Mouse (Mus musculus) heart, postnatal 10 days (tissue): ENCODE measurements around the gene Abcb1b. TPM values are rescaled to one million over a fixed set of nuclear protein-coding genes. Genes with fewer than 3 reads are reported as not detected.
"Not testable (repeated sequence)": the region's sequence is repeated elsewhere in the genome, so short reads cannot be mapped to it uniquely, and the experiment has no call there.

ENCODE experiments used
- DNase-seq, 2 experiments: peaks; one replicate each; pipeline ENCODE4 v3.0.0; 2021
- intact Hi-C: fragments of 180-260 bp; cut with DNase I; formaldehyde crosslinking; loops from one replicate; pipeline ENCODE4 v1.15.1; 2025
- total RNA-seq, 2 experiments: library from RNA; stranded (reverse); gene quantifications; 2 replicates each; pipeline ENCODE4 v1.2.3; 2021

Gene Abcb1b
- total RNA-seq: 1 to 10 TPM; 1.8 to 2.8 TPM

DNA sequence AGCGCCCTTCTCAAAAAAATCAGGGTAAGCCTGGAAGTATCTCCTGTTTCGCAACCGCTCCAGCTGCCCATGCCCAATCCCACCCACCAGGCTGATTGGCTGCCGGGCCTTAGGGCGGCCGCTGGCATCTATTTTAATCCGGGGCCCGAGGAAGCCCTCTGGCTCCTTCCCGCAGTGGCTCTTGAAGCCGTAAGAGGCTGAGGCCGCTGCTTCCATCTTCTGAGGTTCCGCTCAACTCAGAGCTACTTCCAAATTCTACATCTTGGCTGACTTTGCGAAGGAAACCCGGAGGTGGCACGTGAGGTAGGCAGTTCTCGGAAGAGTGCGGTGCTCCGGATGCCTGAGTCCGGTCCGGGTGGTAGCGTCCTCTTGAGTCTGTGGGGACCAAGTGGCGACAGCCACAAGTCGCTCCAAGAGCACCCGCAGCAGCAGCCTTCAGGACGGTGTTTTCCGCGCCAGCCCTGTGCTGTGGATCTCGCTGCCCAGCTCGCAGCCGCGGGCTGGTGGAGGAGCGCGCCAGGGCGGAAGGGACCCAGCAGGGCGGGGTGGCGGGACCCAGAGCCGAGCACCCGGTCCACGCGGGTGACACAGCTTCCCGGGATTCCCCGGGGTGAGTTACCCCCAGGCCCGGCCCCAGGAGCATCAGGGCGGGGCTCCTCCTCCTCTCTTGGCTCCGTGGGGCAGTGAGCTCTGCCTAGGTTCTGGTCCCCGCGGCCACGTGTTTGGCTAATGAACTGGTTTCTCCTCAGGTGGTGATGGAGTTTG, at the start of gene Abcb1b:
Abcb1b (plus strand) TSS at position 161 of the 765 bp plus-strand sequence.
- intact Hi-C loops: no loop called here
- DNase-seq: peak; percentile 56 to 67

DNA sequence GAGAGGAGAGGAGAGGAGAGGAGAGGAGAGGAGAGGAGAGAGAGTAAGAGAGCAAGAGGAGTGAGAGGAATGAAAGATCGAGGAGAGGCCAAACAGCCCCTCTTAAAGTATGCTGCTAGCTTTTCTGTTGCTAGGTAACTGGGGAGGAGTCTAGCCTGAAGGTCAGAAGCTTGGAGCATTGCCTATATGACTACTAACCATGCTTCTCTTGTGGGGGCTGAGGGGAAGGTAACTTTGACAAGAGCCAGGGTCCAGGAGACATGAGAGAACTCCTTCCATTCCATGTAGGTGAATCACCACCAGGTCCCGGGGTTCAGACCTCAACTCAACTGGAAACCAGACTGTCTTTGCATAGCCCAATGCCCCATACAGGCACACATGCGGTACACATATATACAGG, 25.1 kb upstream of the Abcb1b start:
- no peak for DNase-seq
- intact Hi-C loops: no loop called here

DNA sequence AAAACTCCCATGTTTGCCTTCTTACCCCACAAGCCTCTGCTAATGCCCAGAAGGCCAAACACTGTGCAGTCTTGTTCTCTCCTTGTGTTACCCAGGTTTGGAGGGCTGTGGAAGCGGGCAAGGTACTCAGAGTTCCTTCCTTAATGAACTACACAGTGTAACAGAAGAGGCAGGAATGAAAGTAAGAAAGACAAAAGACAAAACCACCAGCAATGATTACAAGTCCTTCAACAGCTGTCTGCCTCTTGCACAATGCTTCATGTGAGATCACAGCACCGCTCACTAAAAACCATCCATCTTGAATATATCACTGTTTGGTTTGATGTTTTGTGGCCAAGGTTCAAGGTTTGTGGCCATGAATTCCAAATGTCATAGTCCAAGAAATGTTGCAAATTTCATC, 19.6 kb upstream of the Abcb1b start:
- intact Hi-C loops: no loop called here
- DNase-seq: no peak

DNA sequence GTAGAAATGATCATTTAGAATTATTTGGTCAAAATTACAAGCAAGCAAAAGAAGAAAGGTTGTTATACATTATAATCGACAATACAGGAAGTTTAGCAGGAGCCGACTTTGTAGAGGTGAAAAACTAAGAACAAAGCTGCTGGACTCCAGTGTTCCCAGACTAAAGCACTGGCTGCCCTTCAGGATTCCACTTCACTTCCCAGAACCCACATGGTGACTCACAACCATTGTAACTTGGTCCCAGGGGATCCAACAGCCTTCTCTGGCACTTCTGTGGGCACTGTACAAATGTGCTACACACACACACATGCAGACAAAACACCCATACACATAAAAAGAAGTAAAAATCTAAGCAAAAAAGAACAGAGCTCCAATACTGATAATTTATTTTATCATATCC, 19.2 kb upstream of the Abcb1b start:
- DNase-seq: no peak
- intact Hi-C loops: no loop called here

DNA sequence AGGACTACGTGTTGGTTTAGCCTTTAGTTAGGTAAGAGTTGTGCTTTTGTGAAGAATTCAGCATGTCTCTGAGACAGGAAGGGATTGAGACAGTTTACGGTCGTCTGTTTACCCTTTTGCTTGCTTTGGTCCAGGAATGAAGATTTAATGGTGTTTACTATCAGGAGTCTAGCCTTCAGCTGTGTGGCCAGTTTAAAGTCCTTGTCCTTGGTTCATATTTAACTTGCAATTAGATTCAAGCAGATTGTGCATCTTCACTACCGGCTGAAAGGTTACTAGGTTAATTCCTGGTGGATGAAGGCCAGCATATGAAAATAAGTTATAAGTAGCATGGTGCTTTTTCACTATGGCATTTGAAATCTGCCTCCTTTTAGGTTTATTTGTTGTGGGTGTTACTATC, 5.7 kb upstream of the Abcb1b start:
- intact Hi-C loops: no loop called here

DNA sequence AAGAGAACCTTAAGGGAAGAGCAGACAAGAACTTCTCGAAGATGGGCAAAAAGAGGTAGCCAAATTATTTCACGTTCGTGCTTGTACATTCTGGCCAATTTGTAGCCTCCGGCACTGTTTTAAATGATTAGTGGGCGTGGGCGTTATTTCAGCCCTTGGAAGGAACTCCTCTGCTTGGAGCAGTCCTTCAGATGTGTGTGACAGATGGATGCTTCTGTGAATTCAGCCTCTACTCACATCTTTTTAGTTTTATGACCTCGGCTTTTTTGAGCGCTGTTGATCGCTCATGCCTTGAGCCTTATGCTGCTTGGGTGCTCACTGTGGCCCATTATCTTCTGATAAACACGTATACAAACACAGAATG, 787 bp downstream of the Abcb1b start:
- no peak for DNase-seq
- intact Hi-C loops: no loop called here

More for the DNA sequence above, 5.7 kb upstream of the Abcb1b start:
- no peak for DNase-seq

DNA sequence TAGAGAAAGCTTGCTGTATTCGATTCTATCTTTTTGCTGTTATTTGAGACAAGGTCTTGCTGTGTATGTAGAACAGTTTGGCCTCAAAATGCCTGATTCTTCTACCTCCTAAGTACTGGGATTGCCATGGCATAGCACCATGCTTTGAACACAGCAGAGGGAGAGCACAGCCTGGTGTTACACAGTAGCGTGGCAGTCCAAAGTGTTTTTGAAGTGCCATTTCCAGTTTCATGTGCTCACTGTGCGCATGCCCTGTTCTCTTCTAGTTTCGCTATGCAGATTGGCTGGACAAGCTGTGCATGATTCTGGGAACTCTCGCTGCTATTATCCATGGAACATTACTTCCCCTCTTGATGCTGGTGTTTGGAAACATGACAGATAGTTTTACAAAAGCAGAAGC, 7.8 kb downstream of the Abcb1b start:
- intact Hi-C loops: no loop called here
- DNase-seq: peak in 1 of 2 experiments; percentile 1

DNA sequence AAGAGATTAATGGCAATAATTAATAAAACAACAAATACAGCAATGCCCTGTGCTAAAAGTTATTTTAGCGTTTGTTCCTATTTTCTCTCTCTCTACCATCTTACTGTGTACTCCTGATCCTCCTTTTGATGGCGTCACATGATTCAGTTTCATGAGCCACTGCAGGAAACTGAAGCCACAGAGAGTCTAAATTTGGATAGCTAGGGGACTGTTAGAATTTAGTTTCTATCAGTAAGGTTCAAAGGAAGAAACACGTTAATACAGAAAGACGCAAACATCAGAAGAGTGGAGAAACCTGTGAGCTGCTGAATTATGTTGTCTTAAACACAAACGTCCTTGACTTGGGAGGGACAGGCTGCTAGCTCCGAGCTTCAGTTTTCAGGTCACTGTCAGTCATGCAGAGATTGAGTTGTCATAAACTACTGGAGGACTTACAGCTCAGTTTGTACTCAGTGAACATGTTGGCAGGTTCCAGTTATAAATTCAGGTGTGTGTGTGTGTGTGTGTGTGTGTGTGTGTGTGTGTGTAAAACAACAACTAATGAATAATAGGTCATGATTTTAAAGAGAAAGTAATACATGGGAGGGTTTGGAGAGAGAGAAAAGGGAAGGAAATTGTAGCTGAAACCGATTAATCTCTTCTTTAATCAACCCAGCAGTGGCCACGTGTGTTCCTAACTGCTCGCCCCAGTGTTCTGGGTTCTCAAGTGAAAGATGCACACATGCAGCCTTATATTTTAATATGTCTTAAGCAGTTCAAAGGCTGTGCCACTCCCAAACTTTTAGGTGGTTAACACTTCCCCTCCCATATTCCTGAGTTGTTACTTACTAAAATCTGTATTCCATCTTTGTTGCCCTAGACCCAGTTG, 9.4 kb downstream of the Abcb1b start:
- DNase-seq: no peak
- intact Hi-C loops: no loop called here

DNA sequence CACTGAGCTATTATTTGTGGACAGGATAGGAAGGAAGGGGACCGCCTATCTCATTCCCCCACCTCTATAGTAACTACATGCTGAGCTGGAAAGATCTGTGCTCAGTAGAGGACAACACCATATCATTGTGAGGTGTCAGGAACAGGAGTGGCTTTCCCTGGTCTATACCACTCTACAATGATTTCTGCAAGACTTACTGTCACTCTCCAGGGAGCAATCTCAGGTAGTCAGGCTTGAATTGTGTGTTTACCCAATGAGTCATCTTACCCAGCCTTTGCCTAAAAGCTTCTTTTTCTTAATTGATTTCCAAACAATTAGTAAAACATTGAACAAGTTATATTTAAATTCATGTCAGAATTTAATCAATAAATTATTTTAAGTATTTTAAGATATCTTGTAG, 15.9 kb downstream of the Abcb1b start:
- intact Hi-C loops: no loop called here
- no peak for DNase-seq

DNA sequence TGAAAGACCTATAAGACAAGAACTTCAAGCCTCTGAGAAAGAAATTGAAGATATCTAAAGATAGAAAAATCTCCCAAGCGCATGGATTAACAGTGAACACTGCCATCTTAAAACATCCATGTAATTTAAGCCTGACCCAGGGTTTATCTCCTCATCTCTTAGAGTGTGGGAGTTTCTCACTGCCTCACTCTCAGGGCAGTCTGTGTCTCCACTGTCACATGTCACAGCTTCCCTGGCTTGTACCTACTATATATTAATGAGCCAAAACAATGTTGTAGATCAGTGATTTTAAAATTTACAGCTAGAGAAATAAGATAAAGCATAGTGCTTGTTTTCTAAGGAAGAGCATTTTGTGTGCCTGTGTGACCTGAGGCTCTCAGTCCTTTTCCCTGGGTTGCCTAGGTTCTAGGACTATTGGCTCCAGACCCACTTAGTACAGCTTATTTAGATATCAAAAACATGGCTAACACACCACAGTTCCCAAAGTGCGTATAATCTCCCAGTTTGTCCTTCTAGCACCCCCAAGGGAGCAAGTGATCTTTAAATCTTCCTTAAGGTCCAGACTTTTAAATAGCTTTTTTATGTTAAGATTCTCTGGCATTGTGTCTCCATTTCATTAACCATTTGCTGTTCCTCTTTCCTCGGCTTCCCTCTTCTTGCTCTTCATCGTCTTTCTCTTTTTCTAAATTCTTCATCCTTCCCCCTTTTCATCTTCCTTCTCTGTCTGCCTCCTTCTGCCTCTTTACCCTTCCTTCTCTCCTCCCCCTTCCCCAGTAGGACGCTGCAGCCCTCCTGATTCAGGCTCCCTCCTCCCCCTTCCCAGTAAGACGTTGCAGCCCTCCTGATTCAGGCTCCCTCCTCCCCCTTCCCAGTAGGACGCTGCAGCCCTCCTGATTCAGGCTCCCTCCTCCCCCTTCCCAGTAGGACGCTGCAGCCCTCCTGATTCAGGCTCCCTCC, 22.0 kb downstream of the Abcb1b start:
- DNase-seq: no peak
- intact Hi-C loops: no loop called here

DNA sequence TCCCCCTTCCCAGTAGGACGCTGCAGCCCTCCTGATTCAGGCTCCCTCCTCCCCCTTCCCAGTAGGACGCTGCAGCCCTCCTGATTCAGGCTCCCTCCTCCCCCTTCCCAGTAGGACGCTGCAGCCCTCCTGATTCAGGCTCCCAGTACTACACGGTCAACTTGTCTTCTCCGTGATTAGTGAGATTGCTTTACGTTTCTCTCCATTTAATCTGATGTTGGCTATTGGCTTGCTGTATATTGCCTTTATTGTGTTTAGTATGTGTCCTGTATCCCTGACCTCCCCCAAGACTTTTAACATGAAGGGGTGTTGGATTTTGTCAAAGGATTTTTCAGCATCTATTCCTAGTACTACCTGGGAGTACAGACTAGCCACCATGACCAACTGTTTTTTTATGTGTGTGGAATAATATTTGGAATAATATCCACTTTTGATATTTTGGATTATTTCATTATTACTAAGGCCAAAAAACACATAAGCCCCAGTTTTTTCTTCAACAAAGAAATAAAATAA, 22.7 kb downstream of the Abcb1b start:
- DNase-seq, intact Hi-C loops: not testable (repeated sequence)

DNA sequence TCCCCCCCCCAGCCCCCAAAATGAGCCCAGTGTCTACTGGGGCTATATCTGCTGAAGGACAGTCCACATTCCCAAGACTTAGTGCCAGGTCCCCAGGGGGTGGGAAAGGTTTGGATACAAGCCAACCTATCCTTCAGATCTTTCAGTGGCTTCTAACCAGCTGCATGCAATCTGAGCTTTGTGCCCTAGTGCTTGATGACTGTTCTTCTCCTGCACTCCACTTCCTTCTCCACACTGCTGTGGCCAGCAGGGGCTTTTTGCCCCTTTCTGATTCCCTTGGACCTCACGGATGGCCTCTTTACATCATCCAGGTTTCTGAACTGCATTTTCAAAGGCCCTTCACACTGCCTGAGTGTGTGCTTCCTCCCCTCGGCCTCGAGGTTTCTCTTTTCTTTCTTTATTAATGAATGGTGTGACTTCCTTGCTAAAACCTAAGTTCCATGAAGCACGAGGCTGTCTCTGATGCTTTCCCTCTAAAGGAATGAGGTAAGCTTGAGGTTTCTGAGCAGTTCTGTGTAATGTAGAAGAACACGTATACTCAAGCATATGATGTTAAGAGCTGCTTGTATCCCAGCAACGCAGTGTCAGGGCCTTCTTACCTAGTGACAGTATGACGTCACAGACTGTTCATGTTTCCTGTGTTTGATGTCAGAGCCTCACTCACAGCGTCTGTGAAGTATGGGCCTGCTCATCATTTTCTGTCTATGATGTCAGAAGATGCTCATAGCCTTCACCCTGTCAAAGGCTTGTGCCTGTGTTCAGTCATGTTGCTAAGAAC, 40.9 kb downstream of the Abcb1b start:
- intact Hi-C loops: no loop called here
- DNase-seq: no peak

DNA sequence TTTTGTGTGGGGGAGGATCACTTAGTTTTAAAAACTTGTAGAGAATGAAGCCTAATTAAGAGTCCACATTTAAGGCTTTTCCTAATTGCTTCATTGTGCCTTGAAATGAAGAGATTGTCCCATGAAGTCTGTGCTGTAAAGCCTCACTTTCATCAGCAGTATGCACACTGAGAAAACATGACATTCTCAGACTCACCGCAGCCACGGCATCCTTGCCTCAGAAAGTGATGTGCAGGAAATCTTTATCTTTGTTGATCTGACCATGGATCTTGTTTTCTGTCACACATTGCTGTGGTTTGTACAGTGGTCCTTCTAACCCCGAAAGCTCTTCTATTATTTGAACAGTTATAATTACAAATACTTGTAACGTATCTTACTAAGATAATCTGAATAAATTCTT, 41.7 kb downstream of the Abcb1b start:
- intact Hi-C loops: no loop called here
- no peak for DNase-seq

DNA sequence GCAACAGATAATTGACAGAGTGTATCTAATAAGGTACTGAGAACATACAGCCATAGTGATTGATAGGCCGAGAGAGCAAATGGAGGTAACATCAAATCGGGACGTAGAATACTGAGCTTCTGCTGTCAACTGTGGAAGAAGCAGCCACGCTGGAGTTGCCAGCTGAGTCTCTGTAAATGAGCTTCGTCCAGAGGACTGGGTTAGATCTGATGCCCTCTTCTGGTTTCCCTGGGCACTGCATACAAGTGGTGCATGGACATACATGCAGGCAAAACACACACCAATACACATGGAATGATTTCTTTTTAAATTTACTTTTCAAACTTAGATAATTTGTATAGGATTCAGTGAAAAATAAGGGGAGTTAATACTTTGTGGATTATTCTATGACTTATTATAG, 42.9 kb downstream of the Abcb1b start:
- intact Hi-C loops: no loop called here

DNA sequence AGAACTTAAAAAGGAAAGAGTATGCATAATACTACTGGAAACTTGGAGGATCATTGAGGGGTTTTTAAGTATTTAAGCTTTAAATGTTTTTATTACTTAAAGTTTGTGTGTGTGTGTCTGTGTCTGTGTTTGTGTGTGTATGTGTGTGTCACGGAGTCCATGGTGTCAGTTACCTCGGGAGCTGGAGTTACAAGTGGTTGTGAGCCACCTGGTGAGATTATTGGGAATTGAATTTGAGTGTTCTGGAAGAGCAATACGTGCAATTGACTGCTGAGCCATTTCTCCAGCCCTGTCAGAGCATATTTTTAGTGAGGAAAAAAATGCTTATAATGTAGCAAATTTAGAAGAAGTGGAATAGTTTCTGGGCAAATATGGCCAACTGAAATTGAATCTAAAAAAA, 44.9 kb downstream of the Abcb1b start:
- intact Hi-C loops: loop anchor here (2.0 kb wide), 1 partner anchor 352 kb away; no protein-coding TSS in a partner anchor

More for the DNA sequence above, 42.9 kb downstream of the Abcb1b start:
- DNase-seq: peak; percentile 44 to 65

DNA sequence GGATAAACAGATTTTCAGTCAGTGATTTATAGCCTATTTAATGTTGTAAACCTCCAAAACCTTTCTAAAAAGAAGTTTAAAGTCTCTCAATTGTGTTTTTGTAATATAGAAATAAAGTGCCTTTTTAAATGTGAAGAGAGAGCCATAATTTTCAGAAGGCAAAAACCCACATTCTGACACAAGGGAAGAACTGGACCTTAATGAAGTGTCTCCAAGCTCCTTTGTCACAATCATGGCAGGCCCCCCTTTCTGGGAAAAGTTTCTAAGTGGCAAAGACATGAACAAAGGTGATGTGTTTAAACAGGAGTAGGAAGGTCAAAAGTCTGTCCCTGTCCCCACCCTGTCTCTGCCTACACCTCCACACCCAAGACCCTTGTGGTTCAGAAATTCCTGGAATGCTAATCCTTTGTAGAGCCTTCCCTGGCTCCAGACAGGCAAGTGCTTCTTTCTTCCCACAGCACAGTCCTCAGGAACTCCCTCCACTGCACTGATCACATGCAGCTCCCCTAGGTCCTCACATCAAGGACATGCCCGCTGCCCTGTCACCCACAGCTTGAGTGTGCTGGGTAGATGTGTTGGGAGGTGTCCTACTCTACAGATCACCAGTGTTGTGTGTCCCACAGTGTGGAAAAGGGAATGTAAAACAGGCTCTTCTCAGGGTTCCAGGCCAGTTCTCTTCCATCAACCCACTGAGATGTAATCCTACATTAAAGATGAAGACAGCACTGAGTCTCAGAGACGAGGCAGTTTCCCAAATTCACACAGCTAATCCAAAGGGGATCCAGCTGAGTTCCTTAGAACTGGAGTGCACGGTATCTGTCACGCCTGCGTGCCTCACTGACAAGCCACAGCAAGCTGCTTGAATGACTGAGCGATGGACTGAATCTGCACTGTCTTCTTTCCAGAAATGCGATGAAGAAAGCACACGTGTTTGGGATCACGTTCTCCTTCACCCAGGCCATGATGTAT, 50.9 kb downstream of the Abcb1b start:
- intact Hi-C loops, DNase-seq: not testable (repeated sequence)

More for the DNA sequence above, 44.9 kb downstream of the Abcb1b start:
- peak in 1 of 2 experiments; percentile 9 for DNase-seq

DNA sequence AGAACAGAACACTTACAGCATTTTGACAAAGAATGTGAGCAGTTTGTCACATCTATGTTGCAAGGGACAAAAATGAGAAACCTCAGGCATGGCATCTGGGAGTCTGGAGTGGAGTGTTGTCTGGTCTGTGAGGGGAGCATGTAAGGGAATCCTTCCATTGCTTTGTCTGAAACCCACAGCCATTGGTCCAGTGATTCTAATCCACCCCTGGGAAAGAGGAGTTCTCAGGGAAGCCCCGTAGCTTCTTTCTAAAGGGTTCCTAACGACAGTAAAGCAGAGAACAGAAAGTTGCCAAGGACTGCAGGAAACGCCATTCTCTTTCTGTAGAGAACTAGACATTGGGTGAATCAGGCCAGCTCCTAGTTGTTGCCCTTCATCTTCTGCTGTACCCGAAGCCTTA, 52.9 kb downstream of the Abcb1b start:
- no peak for DNase-seq
- intact Hi-C loops: no loop called here

DNA sequence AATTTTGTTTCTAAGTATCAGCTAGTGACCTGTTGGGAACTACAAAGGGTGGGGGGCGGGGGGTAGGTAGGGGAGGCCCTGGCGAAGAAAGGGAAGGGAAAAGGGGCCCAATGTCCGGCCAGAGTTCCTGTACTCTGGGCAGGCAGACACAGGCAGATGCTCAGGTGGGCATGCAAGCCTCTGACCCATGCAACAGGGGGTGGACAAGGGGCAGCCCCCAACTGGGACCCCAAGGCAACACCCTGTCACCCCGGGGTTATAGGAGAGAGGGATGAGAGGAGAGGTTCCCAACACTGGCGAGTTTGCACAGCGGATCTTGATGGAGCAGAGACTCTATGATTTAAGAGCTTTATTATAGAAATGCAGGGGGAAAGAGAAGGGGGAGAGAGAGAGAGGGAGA, 59.3 kb downstream of the Abcb1b start:
- intact Hi-C loops: no loop called here
- DNase-seq: no peak
